20 mouse cellular contexts compared by ENCODE assay signal in genomic region chr15:9055704-9056103, GRCm38 (mm10). TPM values are rescaled to one million over a fixed set of nuclear protein-coding genes. Genes with fewer than 3 reads are reported as not detected.
DNase-seq lines count a peak whose midpoint lies in the region; ATAC-seq and TF ChIP-seq lines count a peak whose summit lies in the region.
"Had no signal": no experiment of that assay in that cellular context is flagged by ENCODE, and none has a peak within 500 bp of the region (broad histone marks: within the 10 kb centered on the region; RNA-seq: fewer than 3 reads in every experiment).

No protein-coding gene starts in this region.

- DNase-seq in gastrocnemius, adult 2 months, result no peak
- DNase-seq in gastrocnemius, postnatal 10 days, result no peak
- no peak for DNase-seq in left cerebral cortex, adult 2 months (ENCODE audit: extremely low spot score in 1 of 2, low spot score in 2 of 2)
- DNase-seq in left cerebral cortex, postnatal 10 days (ENCODE audit: extremely low spot score in 1 of 2, low spot score in 2 of 2), result no peak
- DNase-seq in A20 (ENCODE audit: low read depth, low spot score) (peak; percentile 36), Patski (ENCODE audit: low read depth, low spot score) (no peak)
- DNase-seq in right cerebral cortex, postnatal 14 days, result no peak
- DNase-seq in gastrocnemius, adult 18-20 months (ENCODE audit: low spot score), result no peak
- DNase-seq: adrenal gland, postnatal 10 days; cerebellum, adult 9-10 months; gastrocnemius, postnatal 36 days; heart, postnatal 10 days; lung, postnatal 36 days had no signal

- H3K27ac ChIP-seq in gastrocnemius, adult 2 months, result no peak overlapping the region
- no peak overlapping the region for H3K27ac ChIP-seq in left cerebral cortex, adult 2 months
- H3K27ac ChIP-seq: forebrain, embryonic 12.5 days; hindbrain, embryonic 12.5 days; kidney, embryonic 15.5 days; limb, embryonic 12.5 days; liver, embryonic 15.5 days had no signal

- H3K4me3 ChIP-seq in gastrocnemius, adult 2 months, result no peak overlapping the region
- no peak overlapping the region for H3K4me3 ChIP-seq in left cerebral cortex, adult 2 months
- H3K4me3 ChIP-seq: forebrain, embryonic 12.5 days; hindbrain, embryonic 12.5 days; kidney, embryonic 15.5 days; limb, embryonic 12.5 days; liver, embryonic 15.5 days had no signal

- in situ Hi-C loops in Patski (cut with MboI; ENCODE audit: low pct_unique_long_range_greater_than_20kb), result no loop called here

- H3K27me3 ChIP-seq in Patski, result no peaks in the 10 kb centered on the region
- H3K27me3 ChIP-seq: forebrain, embryonic 12.5 days; hindbrain, embryonic 12.5 days; kidney, embryonic 15.5 days; limb, embryonic 12.5 days; liver, embryonic 15.5 days had no signal

- peak; percentile 40; the same call in 1 of the 2 replicates for TF ChIP-seq CTCF in gastrocnemius, adult 2 months (IDR thresholded peaks at IDR 0.05)
- TF ChIP-seq CTCF in left cerebral cortex, adult 2 months (IDR thresholded peaks at IDR 0.05), result peak; percentile 41
- peak; percentile 55 for TF ChIP-seq CTCF in Patski (IDR thresholded peaks at IDR 0.05)

- ATAC-seq in Patski, result no peak
- ATAC-seq: inflammation-experienced regulatory T-cells, adult 6 months; midbrain, embryonic 16.5 days had no signal

- intact Hi-C loops in gastrocnemius, adult 2 months (cut with DNase I), result no loop called here
- intact Hi-C loops in left cerebral cortex, adult 2 months (cut with DNase I), result no loop called here
- intact Hi-C loops in left cerebral cortex, postnatal 10 days (cut with DNase I), result no loop called here

- POLR2A ChIA-PET in Patski (lab: Charles Lee), result no interaction called here

- CTCF ChIA-PET in Patski (lab: Charles Lee), result interaction anchor here (0.8 to 1.0 kb wide), 2 partner anchors 19 to 47 kb away, joined by 3 read pairs; no protein-coding TSS in a partner anchor

RNA-seq across cellular contexts. Expression of gene Nadk2, which starts 15.4 kb away (rescaled TPM):
- 10 to 100 TPM; 32.2 to 42.6 TPM for total RNA-seq in gastrocnemius, adult 2 months (2021)
- total RNA-seq in gastrocnemius, postnatal 10 days (2021), result 10 to 100 TPM; 24.0 to 26.6 TPM
- total RNA-seq in left cerebral cortex, adult 2 months (2021), result 10 to 100 TPM; 46.4 to 49.9 TPM
- 10 to 100 TPM; 30.7 to 34.9 TPM for total RNA-seq in left cerebral cortex, postnatal 10 days (2021)
- 35.9 TPM for polyA plus RNA-seq in Patski (2021)
- 10 to 100 TPM; 37.0 to 37.7 TPM for total RNA-seq in gastrocnemius, adult 18-20 months (2021)
